Mouse (Mus musculus) spleen, adult 18-20 months (tissue): ENCODE results near the gene Olfr56.

Experiments
- DNase-seq, 2 experiments: peaks; one replicate each; pipeline ENCODE4 v3.0.0; 2022; ENCODE audit warnings: mixed read lengths in 2 of 2

Olfr56 gene

DNA sequence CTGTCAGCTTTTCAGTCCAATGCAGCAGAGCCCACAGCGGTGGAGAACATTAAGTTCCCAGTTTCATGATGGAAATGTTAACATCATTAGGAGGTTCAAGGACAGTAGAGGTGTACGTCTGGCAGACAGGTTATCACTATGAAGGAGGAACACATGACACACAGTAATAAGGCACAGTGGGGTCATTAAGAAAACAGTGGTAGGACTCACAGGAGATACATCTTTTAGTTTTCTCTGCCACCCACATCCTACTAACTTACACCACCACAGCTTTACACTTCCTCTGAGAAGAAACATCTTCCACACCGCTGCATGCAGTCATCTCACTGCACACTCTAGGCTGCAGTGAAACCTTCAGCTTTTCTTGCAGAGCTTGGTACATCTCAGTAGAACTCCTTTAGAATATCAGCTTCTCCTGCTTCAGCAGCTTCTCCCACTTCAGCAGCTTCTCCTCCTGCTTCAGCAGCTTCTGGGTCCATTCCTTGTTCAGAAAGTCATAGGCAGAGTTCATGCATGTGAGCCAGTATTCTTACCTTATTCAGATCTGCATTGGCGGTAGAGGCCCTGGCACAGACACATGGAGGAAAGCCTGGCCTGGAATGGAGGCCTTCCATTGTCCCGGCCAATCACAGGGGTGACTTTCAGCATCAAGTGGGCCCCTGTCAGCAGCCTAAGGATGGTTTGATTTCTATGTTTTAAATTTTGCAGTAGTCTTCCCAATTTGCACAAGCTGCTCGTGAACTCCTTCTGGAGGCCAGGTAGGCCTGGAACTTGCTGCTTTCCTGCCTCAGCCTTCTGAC is 115.4 kb downstream of the Olfr56 start:
- DNase-seq: peak in 1 of 2 experiments; percentile 28

GRCm38 (mm10) chr11:49095367-49095766 is 116.7 kb downstream of the Olfr56 start:
- DNase-seq: no peak

GRCm38 (mm10) chr11:49100409-49100808 is 121.7 kb downstream of the Olfr56 start:
- DNase-seq: no peak

- DNase-seq: no peak
These were observed 122.8 kb downstream of the Olfr56 start for GRCm38 (mm10) chr11:49101500-49101899.

GRCm38 (mm10) chr11:49103047-49103693 is 124.5 kb downstream of the Olfr56 start:
- peak; percentile 71 to 91 for DNase-seq

DNA sequence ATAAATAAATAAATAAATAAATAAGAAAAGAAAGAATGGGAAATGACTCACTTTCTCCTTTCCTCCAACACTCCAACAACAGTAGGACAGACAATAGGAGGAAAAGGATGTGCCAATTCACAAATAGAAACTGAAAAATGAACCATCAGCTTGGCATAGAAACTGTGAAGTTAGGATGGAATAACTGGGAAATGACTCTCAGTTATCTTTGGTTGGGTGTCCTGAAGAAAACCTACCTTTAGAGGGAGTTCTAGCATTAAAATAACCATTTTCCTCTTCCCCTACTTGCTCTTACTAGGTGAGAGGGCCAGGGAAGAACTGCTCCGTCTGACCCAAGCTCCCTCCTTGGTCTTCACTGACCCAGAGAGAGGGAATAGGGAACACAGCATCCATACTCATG is 127.1 kb downstream of the Olfr56 start:
- DNase-seq: no peak

DNA sequence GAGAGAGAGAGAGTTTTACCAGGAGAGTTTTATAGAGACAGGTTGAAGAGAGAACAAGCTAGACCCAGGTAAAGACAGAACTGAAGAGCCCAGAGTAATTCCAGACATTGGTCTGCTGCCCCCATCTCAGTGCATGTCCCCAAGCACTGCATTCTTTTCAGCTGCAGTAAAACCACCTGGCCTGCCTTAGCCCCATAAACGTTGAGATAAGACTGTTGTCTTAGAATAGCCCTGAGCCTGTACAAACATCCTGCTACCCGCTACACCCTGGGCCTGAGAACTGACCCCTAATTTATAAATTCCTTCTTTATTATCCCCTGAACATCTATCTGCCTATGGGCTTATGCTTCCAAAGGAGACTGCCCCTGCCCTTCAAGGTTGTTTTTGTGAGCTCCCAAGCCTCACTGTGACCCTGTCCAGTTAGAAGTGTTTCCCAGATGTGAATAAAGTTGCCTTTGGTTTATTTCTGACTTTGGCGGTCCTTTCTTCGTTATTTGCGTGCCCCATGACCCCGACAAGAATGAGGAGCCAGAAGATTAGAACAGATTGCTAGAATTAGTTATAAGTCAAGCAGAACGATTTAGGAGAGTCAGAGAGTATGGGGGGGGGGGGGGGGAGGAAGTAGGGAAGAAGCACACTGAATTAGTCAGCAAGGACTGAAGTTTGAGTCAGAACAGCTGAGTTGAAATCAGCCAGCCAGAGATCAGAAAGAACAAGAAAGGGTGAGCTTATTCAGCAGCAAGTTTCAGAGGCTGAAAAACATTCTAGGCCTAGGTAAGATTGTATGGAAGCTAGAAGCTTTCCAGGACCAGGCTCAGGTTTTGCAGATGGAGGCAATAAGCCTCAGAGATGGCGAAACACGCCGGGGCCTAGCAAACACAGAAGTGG is 129.2 kb downstream of the Olfr56 start:
- DNase-seq: no peak

DNA sequence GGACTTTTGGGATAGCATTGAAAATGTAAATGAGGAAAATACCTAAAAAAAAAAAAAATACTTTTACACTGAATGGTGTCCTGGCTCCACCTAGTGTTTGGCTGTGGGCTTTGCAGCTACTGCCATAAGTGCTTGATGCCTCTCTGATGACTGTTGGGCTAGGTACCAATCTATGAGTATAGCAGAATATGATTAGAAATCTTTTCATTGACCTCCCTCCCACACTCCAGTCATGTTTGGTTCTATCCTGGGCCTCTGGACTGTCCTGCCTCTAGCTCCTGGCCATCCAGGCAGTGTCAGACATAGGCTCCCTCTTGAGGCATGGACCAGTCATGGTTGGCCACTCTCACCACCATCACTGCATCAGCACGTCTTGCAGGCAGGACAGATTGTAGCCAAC is 130.1 kb downstream of the Olfr56 start:
- DNase-seq: peak in 1 of 2 experiments; percentile 48

DNA sequence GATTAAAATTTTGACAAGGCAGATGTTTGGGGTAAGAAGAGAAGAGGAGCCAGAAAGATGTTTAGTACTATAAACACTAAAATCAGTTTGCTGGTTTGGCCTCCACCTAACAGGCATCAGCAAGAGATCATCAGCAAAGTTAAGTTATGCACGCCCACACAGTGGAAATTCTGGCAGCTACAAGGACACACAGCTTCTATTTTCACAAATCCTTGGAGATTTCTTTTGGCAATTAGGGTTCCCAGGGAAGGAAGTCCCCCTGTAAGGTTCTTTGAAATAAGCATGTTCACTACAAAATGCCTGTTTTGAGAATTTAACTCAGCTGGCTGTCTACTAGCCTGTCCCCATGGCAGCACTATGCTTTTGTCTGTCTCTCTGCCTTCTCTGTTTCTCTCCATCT is 132.3 kb downstream of the Olfr56 start:
- DNase-seq: no peak

GRCm38 (mm10) chr11:49112624-49113219 is 134.0 kb downstream of the Olfr56 start:
- DNase-seq: no peak

DNA sequence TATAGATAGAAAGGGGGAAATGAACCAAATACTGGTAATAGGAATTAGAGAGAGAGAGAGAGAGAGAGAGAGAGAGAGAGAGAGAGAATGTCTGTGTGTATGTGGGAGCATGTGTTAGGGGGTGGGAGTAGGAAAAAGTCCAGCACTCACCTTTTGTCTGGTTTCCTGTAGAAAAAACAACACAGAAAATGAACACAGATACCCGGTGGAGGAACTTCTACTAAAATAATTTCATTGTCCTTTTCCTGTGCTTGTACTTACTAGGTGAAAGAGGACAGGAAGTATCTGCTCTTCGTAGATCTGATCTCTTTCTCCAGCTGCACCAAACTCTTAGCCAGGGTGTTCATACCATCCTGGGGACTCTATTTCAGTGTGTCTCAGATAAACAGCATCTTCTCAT is 135.5 kb downstream of the Olfr56 start:
- no peak for DNase-seq

DNA sequence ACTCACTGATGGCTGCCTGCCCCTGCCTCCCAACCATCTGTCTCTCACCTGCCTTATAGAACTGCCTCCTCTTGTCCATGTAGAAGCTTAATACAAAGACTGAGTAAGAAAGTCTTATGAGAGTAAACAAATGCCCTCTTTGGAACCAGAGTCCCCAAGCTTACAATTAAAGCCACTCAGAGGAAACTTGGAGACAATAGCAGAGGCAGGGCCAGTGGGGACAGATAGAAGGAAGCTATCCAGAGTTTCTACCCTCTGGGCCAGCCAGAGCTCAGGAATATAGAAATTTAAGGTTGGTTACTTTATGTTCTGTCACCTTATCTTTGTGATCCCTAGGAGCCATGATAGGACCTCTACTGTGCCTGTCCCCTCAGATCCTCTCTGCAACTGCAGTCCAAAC is 136.1 kb downstream of the Olfr56 start, which contains the start of gene Olfr1396:
Gene Olfr1396, minus strand, starts transcription at position 101 of the 400 bp plus-strand sequence.
- no peak for DNase-seq

GRCm38 (mm10) chr11:49119635-49120034 is 140.9 kb downstream of the Olfr56 start:
- no peak for DNase-seq

DNA sequence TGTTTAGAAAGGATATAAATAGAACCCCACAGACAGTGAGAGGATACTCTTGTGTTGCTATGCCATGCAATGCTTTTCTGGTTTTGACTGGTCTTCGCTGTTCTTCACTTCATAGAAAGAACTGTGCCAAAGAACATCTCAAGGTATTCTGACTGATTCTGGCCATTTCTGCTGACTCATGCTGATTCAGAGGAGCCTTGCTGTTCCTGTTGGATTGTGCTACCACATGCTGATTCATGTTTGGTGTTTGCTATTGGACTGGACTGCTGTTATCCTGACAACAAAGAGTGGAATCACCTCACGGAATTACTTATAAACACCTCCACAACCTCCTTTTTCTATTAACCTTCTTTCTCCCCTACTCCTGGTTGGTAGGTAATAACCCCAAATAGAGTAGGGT is 145.5 kb downstream of the Olfr56 start:
- DNase-seq: no peak

DNA sequence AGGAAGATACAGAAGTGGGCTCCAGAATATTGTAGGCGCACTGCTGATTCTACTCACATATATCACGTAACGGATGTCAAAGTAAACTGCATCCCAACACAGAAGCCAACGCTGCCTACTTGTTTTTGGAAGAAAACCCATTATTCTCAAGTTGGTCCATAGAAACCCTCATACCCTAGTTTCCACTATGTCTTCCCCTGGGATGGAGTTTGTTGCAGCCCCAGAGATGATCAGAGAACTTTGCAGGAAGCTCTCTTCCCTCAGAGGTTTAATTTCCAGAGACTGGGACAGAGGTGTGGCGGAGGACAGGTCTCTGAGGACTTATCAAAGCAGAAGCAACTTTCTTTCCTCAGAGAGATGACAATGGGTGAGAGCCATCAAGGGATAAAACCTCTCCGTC is 163.3 kb downstream of the Olfr56 start, which contains the start of gene Olfr1395:
Gene Olfr1395, plus strand, starts transcription at position 301 of the 400 bp plus-strand sequence.
- DNase-seq: no peak

DNA sequence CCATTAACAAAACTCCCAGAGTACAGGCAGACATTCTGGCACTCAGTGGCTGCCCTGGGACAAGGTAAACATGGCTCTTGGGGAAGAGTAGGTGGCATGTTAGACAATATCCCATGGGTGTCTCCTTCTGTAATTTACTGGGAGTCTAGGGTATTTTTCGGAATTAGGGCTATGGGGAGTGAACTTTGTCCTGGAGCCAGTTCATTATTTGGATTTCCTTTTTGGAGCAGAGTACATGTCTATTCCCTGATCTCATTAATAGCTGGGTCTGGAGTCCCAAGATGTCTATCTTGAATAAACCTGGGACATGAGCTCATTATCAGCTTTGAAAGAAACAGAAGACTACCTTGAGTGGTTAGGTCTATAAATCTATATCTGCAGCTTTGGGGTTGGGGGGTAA is 175.4 kb downstream of the Olfr56 start, which contains the start of gene Olfr1394:
Gene Olfr1394, plus strand, starts transcription at position 301 of the 400 bp plus-strand sequence.
- no peak for DNase-seq

GRCm38 (mm10) chr11:49156821-49157814 is 178.4 kb downstream of the Olfr56 start:
- no peak for DNase-seq

DNA sequence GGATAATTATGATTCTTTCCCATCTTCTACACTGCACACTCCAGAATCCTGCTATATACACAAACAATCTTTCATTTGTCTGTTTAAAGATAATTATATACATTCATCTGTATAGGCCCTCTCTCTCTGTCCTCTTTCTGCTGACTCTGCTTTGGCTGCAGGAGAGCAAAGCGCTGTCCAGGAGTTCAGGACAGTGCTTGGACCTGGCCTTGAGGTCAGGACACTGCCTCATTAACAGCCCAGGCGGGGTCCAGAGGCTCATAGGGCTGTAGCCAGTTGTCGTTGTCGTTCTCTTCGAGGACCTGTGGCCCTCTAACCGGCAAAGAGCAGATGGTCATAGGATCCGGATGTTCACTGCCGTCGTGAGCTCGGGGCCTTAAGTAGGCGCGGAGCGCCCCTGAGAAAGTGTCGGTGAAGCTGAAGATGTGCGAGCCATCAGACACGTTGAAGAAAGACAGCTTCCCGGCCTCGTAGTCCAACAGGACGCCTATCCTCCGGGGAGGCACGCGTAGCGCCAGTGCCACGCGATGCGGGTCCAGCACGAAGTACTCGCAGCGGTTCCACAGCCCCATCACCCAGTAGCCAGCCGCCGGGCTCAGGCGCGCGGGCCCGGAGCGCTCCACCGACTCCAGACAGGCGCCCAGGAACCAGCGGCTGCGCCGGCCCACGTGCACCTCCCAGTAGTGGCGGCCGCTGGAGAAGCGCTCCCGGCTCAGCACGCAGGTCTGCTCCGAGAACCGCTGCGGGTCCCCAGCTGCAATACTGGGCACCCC is 190.3 kb downstream of the Olfr56 start:
- DNase-seq: no peak

DNA sequence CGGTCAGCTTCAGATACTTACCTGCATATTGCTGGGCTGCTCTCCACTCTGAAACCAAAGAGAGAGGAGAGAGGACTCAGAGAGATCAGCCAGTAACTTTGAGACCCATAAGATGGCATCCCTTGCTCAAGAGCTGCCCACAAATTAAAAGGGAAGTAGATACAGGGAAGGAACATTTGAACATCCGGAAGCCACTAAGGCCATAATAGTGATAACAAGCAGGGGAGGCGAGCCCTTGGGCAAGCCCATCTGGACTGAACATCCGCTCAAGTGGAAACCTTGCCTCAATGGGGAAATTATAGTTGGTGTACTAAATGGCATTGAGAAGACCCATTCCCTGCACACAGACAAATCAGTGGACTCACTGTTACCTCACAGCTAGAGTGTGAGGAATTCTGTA is 191.9 kb downstream of the Olfr56 start:
- DNase-seq: no peak

DNA sequence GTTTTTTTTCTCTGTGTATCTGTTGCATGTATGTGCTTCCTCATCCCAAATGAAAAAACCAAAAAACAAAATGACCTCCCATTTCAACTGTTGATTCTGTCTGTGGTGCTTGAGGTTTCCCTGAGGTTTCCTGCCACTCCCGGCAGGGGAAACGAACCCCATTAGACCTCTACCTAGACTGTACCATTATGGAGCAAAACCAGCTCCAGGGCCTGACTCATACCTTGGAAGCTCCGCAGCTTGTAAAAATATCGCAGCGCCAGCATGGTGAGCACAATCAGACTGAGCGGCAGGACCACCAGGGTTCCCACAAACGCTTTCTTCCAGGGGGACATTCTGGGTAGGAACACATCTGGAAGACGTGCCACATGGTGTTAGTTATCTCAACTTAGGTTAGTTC is 196.7 kb downstream of the Olfr56 start:
- DNase-seq: no peak
